Mouse (Mus musculus) layer of hippocampus, adult 2 months (tissue): ENCODE measurements around the gene Adamts2. TPM values are rescaled to one million over a fixed set of nuclear protein-coding genes. Genes with fewer than 3 reads are reported as not detected.

Experiments used
- DNase-seq, 2 experiments: peaks; one replicate each; pipeline ENCODE4 v3.0.0; 2022; ENCODE audit warnings: low spot score in 2 of 2
- H3K27ac ChIP-seq: fragments of 200-600 bp; 2 replicates; pipeline ENCODE4 v1.8.1; 2022
- H3K4me3 ChIP-seq: fragments of 200-600 bp; 2 replicates; pipeline ENCODE4 v1.8.1; 2022; ENCODE audit warnings: mild to moderate bottlenecking
- CTCF ChIP-seq: fragments of 200-600 bp; conservative IDR thresholded peaks from 2 replicates; pipeline ENCODE4 v1.8.1; 2022; ENCODE audit warnings: antibody characterized with exemption, mild to moderate bottlenecking, moderate library complexity
- total RNA-seq, 2 experiments: library from RNA; stranded (reverse); gene quantifications; 2 replicates each; pipeline ENCODE4 v1.2.3; 2021

The Adamts2 gene
- total RNA-seq, 2 experiments from 2014 or later: 14.5 to 15.4 TPM

- no peak for TF ChIP-seq CTCF
- peak; percentile 36 to 37 for DNase-seq
- no peak overlapping the region for H3K4me3 ChIP-seq
- no peak overlapping the region for H3K27ac ChIP-seq
These were observed 67.9 kb downstream of the Adamts2 start for GRCm38 (mm10) chr11:50669542-50670362.

GRCm38 (mm10) chr11:50670363-50670725 lies 68.5 kb downstream of the Adamts2 start:
- DNase-seq: no peak
- Histone ChIP-seq H3K4me3 (no peak overlapping the region), H3K27ac (no peak overlapping the region)
- TF ChIP-seq CTCF: no peak

- Histone ChIP-seq H3K4me3 (no peak overlapping the region), H3K27ac (no peak overlapping the region)
- no peak for TF ChIP-seq CTCF
- no peak for DNase-seq
These were observed 69.0 kb downstream of the Adamts2 start for GRCm38 (mm10) chr11:50670881-50671280.

GRCm38 (mm10) chr11:50671376-50671775 lies 69.5 kb downstream of the Adamts2 start:
- TF ChIP-seq CTCF: no peak
- no peak for DNase-seq
- Histone ChIP-seq H3K27ac (no peak overlapping the region), H3K4me3 (no peak overlapping the region)

GRCm38 (mm10) chr11:50671820-50672310 lies 70.0 kb downstream of the Adamts2 start:
- Histone ChIP-seq H3K4me3 (no peak overlapping the region), H3K27ac (no peak overlapping the region)
- TF ChIP-seq CTCF: no peak
- DNase-seq: no peak

GRCm38 (mm10) chr11:50672866-50673265 lies 71.0 kb downstream of the Adamts2 start:
- no peak for TF ChIP-seq CTCF
- DNase-seq: no peak
- Histone ChIP-seq H3K27ac (no peak overlapping the region), H3K4me3 (no peak overlapping the region)

- peak; percentile 67 for TF ChIP-seq CTCF
- no peak overlapping the region for H3K27ac ChIP-seq
- H3K4me3 ChIP-seq: no peak overlapping the region
- no peak for DNase-seq
These were observed 71.8 kb downstream of the Adamts2 start for GRCm38 (mm10) chr11:50673525-50674250.

GRCm38 (mm10) chr11:50674390-50674789 lies 72.5 kb downstream of the Adamts2 start:
- TF ChIP-seq CTCF: no peak
- Histone ChIP-seq H3K27ac (no peak overlapping the region), H3K4me3 (no peak overlapping the region)
- DNase-seq: no peak

- Histone ChIP-seq H3K27ac (no peak overlapping the region), H3K4me3 (no peak overlapping the region)
- DNase-seq: no peak
- no peak for TF ChIP-seq CTCF
These were observed 76.8 kb downstream of the Adamts2 start for GRCm38 (mm10) chr11:50678650-50679049.

- no peak for TF ChIP-seq CTCF
- no peak overlapping the region for H3K4me3 ChIP-seq
These were observed 80.1 kb downstream of the Adamts2 start for GRCm38 (mm10) chr11:50681940-50682339.

GRCm38 (mm10) chr11:50683821-50684220 lies 81.9 kb downstream of the Adamts2 start:
- H3K4me3 ChIP-seq: no peak overlapping the region
- DNase-seq: no peak
- H3K27ac ChIP-seq: no peak overlapping the region
- TF ChIP-seq CTCF: no peak

More at GRCm38 (mm10) chr11:50681940-50682339, 80.1 kb downstream of the Adamts2 start:
- DNase-seq: no peak
- H3K27ac ChIP-seq: no peak overlapping the region

- no peak for DNase-seq
- Histone ChIP-seq H3K27ac (no peak overlapping the region), H3K4me3 (no peak overlapping the region)
- TF ChIP-seq CTCF: peak; percentile 58
These were observed 86.7 kb downstream of the Adamts2 start for GRCm38 (mm10) chr11:50688584-50688983.

- no peak overlapping the region for H3K4me3 ChIP-seq
- no peak overlapping the region for H3K27ac ChIP-seq
- TF ChIP-seq CTCF: no peak
- no peak for DNase-seq
These were observed 87.8 kb downstream of the Adamts2 start for GRCm38 (mm10) chr11:50689672-50690071.
